Mouse (Mus musculus): ENCODE data around the gene Slc30a1. TPM values are rescaled to one million over a fixed set of nuclear protein-coding genes. Genes with fewer than 3 reads are reported as not detected.

Slc30a1 gene
- polyA plus RNA-seq, 1 experiment from 2014 or later = 3.1 TPM

GRCm38 (mm10) chr1:191925496-191925895 lies 18.9 kb downstream of the Slc30a1 start:
- Histone ChIP-seq H3K9ac (ENCODE audit: low read depth, low read length) (no peak overlapping the region), H3K9me3 (ENCODE audit: control insufficient read depth, low read length) (peaks cover 5% of the 10 kb centered on the region; the same call in 1 of the 2 replicates), H3K4me1 (replicated peaks; ENCODE audit: control insufficient read depth, insufficient read depth, low read length) (no peaks in the 10 kb centered on the region), H3K4me2 (no peak overlapping the region), H3K36me3 (ENCODE audit: control insufficient read depth, insufficient read depth, low read length) (no peaks in the 10 kb centered on the region), H3K4me3 (ENCODE audit: low read depth, low read length) (no peak overlapping the region), H3K27ac (ENCODE audit: low read depth, low read length) (no peak overlapping the region), H3K27me3 (replicated peaks; ENCODE audit: control insufficient read depth, insufficient read depth, low read length) (peaks cover 11% of the 10 kb centered on the region; the same call in 1 of the 2 replicates)
- ATAC-seq (replicated peaks; ENCODE audit: low FRiP score) (no peak), DNase-seq (ENCODE audit: low spot score) (no peak)
- 48% methylated on average over 4 of the region's 4 CpGs for WGBS

GRCm38 (mm10) chr1:191926681-191927080 lies 20.1 kb downstream of the Slc30a1 start:
- H3K9me3 ChIP-seq (ENCODE audit: control insufficient read depth, low read length) = no peaks in the 10 kb centered on the region
- ATAC-seq (replicated peaks; ENCODE audit: low FRiP score) = no peak
- 62% methylated on average over 3 of the region's 3 CpGs for WGBS
- no peaks in the 10 kb centered on the region for H3K4me1 ChIP-seq (replicated peaks; ENCODE audit: control insufficient read depth, insufficient read depth, low read length)
- no peak overlapping the region for H3K27ac ChIP-seq (ENCODE audit: low read depth, low read length)
- peaks cover 13% of the 10 kb centered on the region; the same call in 1 of the 2 replicates for H3K27me3 ChIP-seq (replicated peaks; ENCODE audit: control insufficient read depth, insufficient read depth, low read length)
- no peaks in the 10 kb centered on the region for H3K36me3 ChIP-seq (ENCODE audit: control insufficient read depth, insufficient read depth, low read length)
- H3K4me3 ChIP-seq (ENCODE audit: low read depth, low read length) = no peak overlapping the region
- no peak for DNase-seq (ENCODE audit: low spot score)
- H3K9ac ChIP-seq (ENCODE audit: low read depth, low read length) = no peak overlapping the region
- no peak overlapping the region for H3K4me2 ChIP-seq

- peaks cover 18% of the 10 kb centered on the region; the same call in 1 of the 2 replicates for H3K27me3 ChIP-seq (replicated peaks; ENCODE audit: control insufficient read depth, insufficient read depth, low read length)
- 74% methylated on average over 7 of the region's 7 CpGs for WGBS
- H3K36me3 ChIP-seq (ENCODE audit: control insufficient read depth, insufficient read depth, low read length) = no peaks in the 10 kb centered on the region
- no peak for DNase-seq (ENCODE audit: low spot score)
- H3K9ac ChIP-seq (ENCODE audit: low read depth, low read length) = no peak overlapping the region
- no peak overlapping the region for H3K27ac ChIP-seq (ENCODE audit: low read depth, low read length)
- H3K4me2 ChIP-seq = no peak overlapping the region
- no peak overlapping the region for H3K4me3 ChIP-seq (ENCODE audit: low read depth, low read length)
- no peaks in the 10 kb centered on the region for H3K9me3 ChIP-seq (ENCODE audit: control insufficient read depth, low read length)
- no peak for ATAC-seq (replicated peaks; ENCODE audit: low FRiP score)
- no peaks in the 10 kb centered on the region for H3K4me1 ChIP-seq (replicated peaks; ENCODE audit: control insufficient read depth, insufficient read depth, low read length)
These were observed 21.8 kb downstream of the Slc30a1 start for GRCm38 (mm10) chr1:191928345-191928744.

- Histone ChIP-seq H3K4me2 (no peak overlapping the region), H3K27ac (ENCODE audit: low read depth, low read length) (no peak overlapping the region), H3K4me3 (ENCODE audit: low read depth, low read length) (no peak overlapping the region), H3K9me3 (ENCODE audit: control insufficient read depth, low read length) (no peaks in the 10 kb centered on the region), H3K4me1 (replicated peaks; ENCODE audit: control insufficient read depth, insufficient read depth, low read length) (no peaks in the 10 kb centered on the region), H3K36me3 (ENCODE audit: control insufficient read depth, insufficient read depth, low read length) (no peaks in the 10 kb centered on the region), H3K9ac (ENCODE audit: low read depth, low read length) (no peak overlapping the region), H3K27me3 (replicated peaks; ENCODE audit: control insufficient read depth, insufficient read depth, low read length) (peaks cover 18% of the 10 kb centered on the region; the same call in 1 of the 2 replicates)
- ATAC-seq (replicated peaks; ENCODE audit: low FRiP score) = no peak
- WGBS = 66% methylated on average over 8 of the region's 8 CpGs
- DNase-seq (ENCODE audit: low spot score) = no peak
These were observed 22.5 kb downstream of the Slc30a1 start for GRCm38 (mm10) chr1:191929065-191929464.

- Histone ChIP-seq H3K4me1 (replicated peaks; ENCODE audit: control insufficient read depth, insufficient read depth, low read length) (no peaks in the 10 kb centered on the region), H3K27me3 (replicated peaks; ENCODE audit: control insufficient read depth, insufficient read depth, low read length) (peaks cover 18% of the 10 kb centered on the region; the same call in 1 of the 2 replicates), H3K9ac (ENCODE audit: low read depth, low read length) (no peak overlapping the region), H3K9me3 (ENCODE audit: control insufficient read depth, low read length) (no peaks in the 10 kb centered on the region), H3K4me3 (ENCODE audit: low read depth, low read length) (no peak overlapping the region), H3K36me3 (ENCODE audit: control insufficient read depth, insufficient read depth, low read length) (no peaks in the 10 kb centered on the region), H3K4me2 (no peak overlapping the region), H3K27ac (ENCODE audit: low read depth, low read length) (no peak overlapping the region)
- 66% methylated on average over 12 of the region's 12 CpGs for WGBS
- DNase-seq (ENCODE audit: low spot score) = no peak
- no peak for ATAC-seq (replicated peaks; ENCODE audit: low FRiP score)
These were observed 23.4 kb downstream of the Slc30a1 start for GRCm38 (mm10) chr1:191929897-191930524.

- no peak overlapping the region for H3K27ac ChIP-seq (ENCODE audit: low read depth, low read length)
- no peak for DNase-seq (ENCODE audit: low spot score)
- no peak overlapping the region for H3K4me3 ChIP-seq (ENCODE audit: low read depth, low read length)
- H3K36me3 ChIP-seq (ENCODE audit: control insufficient read depth, insufficient read depth, low read length) = no peaks in the 10 kb centered on the region
- H3K9me3 ChIP-seq (ENCODE audit: control insufficient read depth, low read length) = no peaks in the 10 kb centered on the region
- H3K9ac ChIP-seq (ENCODE audit: low read depth, low read length) = no peak overlapping the region
- no peak for ATAC-seq (replicated peaks; ENCODE audit: low FRiP score)
- H3K4me2 ChIP-seq = no peak overlapping the region
- peaks cover 18% of the 10 kb centered on the region; the same call in 1 of the 2 replicates for H3K27me3 ChIP-seq (replicated peaks; ENCODE audit: control insufficient read depth, insufficient read depth, low read length)
- no peaks in the 10 kb centered on the region for H3K4me1 ChIP-seq (replicated peaks; ENCODE audit: control insufficient read depth, insufficient read depth, low read length)
- 68% methylated on average over 3 of the region's 3 CpGs for WGBS
These were observed 24.0 kb downstream of the Slc30a1 start for GRCm38 (mm10) chr1:191930525-191931105.

- no peaks in the 10 kb centered on the region for H3K4me1 ChIP-seq (replicated peaks; ENCODE audit: control insufficient read depth, insufficient read depth, low read length)
- no peak overlapping the region for H3K4me3 ChIP-seq (ENCODE audit: low read depth, low read length)
- H3K9me3 ChIP-seq (ENCODE audit: control insufficient read depth, low read length) = no peaks in the 10 kb centered on the region
- 61% methylated on average over 8 of the region's 8 CpGs for WGBS
- ATAC-seq (replicated peaks; ENCODE audit: low FRiP score) (no peak), DNase-seq (ENCODE audit: low spot score) (no peak)
- H3K27ac ChIP-seq (ENCODE audit: low read depth, low read length) = no peak overlapping the region
- H3K4me2 ChIP-seq = no peak overlapping the region
- no peak overlapping the region for H3K9ac ChIP-seq (ENCODE audit: low read depth, low read length)
- no peaks in the 10 kb centered on the region for H3K36me3 ChIP-seq (ENCODE audit: control insufficient read depth, insufficient read depth, low read length)
- peaks cover 18% of the 10 kb centered on the region; the same call in 1 of the 2 replicates for H3K27me3 ChIP-seq (replicated peaks; ENCODE audit: control insufficient read depth, insufficient read depth, low read length)
These were observed 25.9 kb downstream of the Slc30a1 start for GRCm38 (mm10) chr1:191932286-191932985.

GRCm38 (mm10) chr1:191932986-191933632 lies 26.5 kb downstream of the Slc30a1 start:
- 56% methylated on average over 4 of the region's 4 CpGs for WGBS
- H3K4me3 ChIP-seq (ENCODE audit: low read depth, low read length) = no peak overlapping the region
- H3K4me2 ChIP-seq = no peak overlapping the region
- no peaks in the 10 kb centered on the region for H3K36me3 ChIP-seq (ENCODE audit: control insufficient read depth, insufficient read depth, low read length)
- peaks cover 18% of the 10 kb centered on the region; the same call in 1 of the 2 replicates for H3K27me3 ChIP-seq (replicated peaks; ENCODE audit: control insufficient read depth, insufficient read depth, low read length)
- no peak overlapping the region for H3K27ac ChIP-seq (ENCODE audit: low read depth, low read length)
- H3K4me1 ChIP-seq (replicated peaks; ENCODE audit: control insufficient read depth, insufficient read depth, low read length) = no peaks in the 10 kb centered on the region
- no peak for DNase-seq (ENCODE audit: low spot score)
- H3K9ac ChIP-seq (ENCODE audit: low read depth, low read length) = no peak overlapping the region
- no peaks in the 10 kb centered on the region for H3K9me3 ChIP-seq (ENCODE audit: control insufficient read depth, low read length)
- ATAC-seq (replicated peaks; ENCODE audit: low FRiP score) = no peak

Data from liver, embryonic 11.5 days (tissue).